14 mouse cellular contexts compared by ENCODE assay signal in the genomic region with DNA sequence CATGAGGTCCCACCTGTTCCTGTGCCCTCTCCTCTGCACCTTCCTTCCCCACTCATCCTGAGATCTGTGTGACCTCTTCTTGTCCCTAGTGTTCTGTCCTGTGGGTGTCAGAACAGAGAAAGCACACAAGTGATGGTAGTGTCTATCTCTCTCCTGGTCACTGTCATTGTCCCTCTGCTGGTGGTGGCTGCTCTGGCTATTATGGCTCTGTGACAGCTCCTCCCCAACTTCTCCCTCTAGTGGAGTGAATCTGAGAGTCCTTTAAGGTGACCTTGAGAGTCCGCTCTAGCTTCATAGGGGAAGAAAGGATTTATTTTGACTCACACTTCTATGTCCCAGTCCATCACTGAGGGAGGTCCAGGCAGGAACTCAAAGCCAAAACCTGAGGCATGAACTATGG.
DNase-seq lines count a peak whose midpoint lies in the region; ATAC-seq and TF ChIP-seq lines count a peak whose summit lies in the region.
"Had no signal": no experiment of that assay in that cellular context is flagged by ENCODE, and none has a peak within 500 bp of the region (broad histone marks: within the 10 kb centered on the region; RNA-seq: fewer than 3 reads in every experiment).

No protein-coding gene starts in this region.

- peak overlapping the region; percentile 45; the same call in 1 of the 2 replicates for H3K27ac ChIP-seq in hindbrain, embryonic 10.5 days
- H3K27ac ChIP-seq in hindbrain, embryonic 12.5 days: no peak overlapping the region
- no peak overlapping the region for H3K27ac ChIP-seq in lung, postnatal 0 days (ENCODE audit: low read length)
- no peak overlapping the region for H3K27ac ChIP-seq in stomach, embryonic 16.5 days (ENCODE audit: low read length)

- WGBS in hindbrain, embryonic 10.5 days: 95% methylated on average over 1 of the region's 1 CpGs
- 92% methylated on average over 1 of the region's 1 CpGs for WGBS in hindbrain, embryonic 12.5 days
- WGBS in lung, postnatal 0 days: 69% methylated on average over 1 of the region's 1 CpGs
- 94% methylated on average over 1 of the region's 1 CpGs for WGBS in stomach, embryonic 16.5 days

- DNase-seq in hindbrain, embryonic 10.5 days (ENCODE audit: low spot score): no peak
- no peak for DNase-seq in lung, postnatal 0 days (ENCODE audit: low spot score)
- DNase-seq in lung, postnatal 25 days (ENCODE audit: low spot score): no peak
- peak; percentile 17 for DNase-seq in R1 (ENCODE audit: low read depth, low spot score)
- DNase-seq in layer of hippocampus, adult 8-10 months (ENCODE audit: low spot score in 2 of 2): no peak
- DNase-seq: cerebellum, adult 9-10 months; gastrocnemius, postnatal 25 days; heart, postnatal 14 days; right cerebral cortex, postnatal 4 days had no signal

- H3K4me3 ChIP-seq in hindbrain, embryonic 10.5 days: no peak overlapping the region
- H3K4me3 ChIP-seq in hindbrain, embryonic 12.5 days: no peak overlapping the region
- H3K4me3 ChIP-seq in lung, postnatal 0 days (ENCODE audit: low read depth, low read length): no peak overlapping the region
- no peak overlapping the region for H3K4me3 ChIP-seq in stomach, embryonic 16.5 days (replicated peaks; ENCODE audit: low read length)

- no peak overlapping the region for H3K9ac ChIP-seq in hindbrain, embryonic 12.5 days
- no peak overlapping the region for H3K9ac ChIP-seq in lung, postnatal 0 days (replicated peaks; ENCODE audit: low read depth)
- H3K9ac ChIP-seq in stomach, embryonic 16.5 days (ENCODE audit: low read length): no peak overlapping the region

- no peak overlapping the region for H3K4me2 ChIP-seq in hindbrain, embryonic 12.5 days (replicated peaks)
- no peak overlapping the region for H3K4me2 ChIP-seq in lung, postnatal 0 days (replicated peaks; ENCODE audit: low read depth, low read length)
- H3K4me2 ChIP-seq in stomach, embryonic 16.5 days (ENCODE audit: low read depth, low read length): no peak overlapping the region

- H3K27me3 ChIP-seq in hindbrain, embryonic 10.5 days (ENCODE audit: insufficient read depth, poor library complexity, severe bottlenecking): no peaks in the 10 kb centered on the region
- no peaks in the 10 kb centered on the region for H3K27me3 ChIP-seq in hindbrain, embryonic 12.5 days
- H3K27me3 ChIP-seq in lung, postnatal 0 days (replicated peaks; ENCODE audit: insufficient read depth, low read length): no peaks in the 10 kb centered on the region
- H3K27me3 ChIP-seq in stomach, embryonic 16.5 days (ENCODE audit: control insufficient read depth, insufficient read depth, low read length): no peaks in the 10 kb centered on the region

- TF ChIP-seq EP300 in lung, postnatal 0 days (IDR thresholded peaks at IDR 0.05): no peak

- peak; percentile 62 for TF ChIP-seq CTCF in lung, postnatal 0 days (IDR thresholded peaks at IDR 0.05)

- H3K9me3 ChIP-seq in hindbrain, embryonic 10.5 days: no peaks in the 10 kb centered on the region
- no peaks in the 10 kb centered on the region for H3K9me3 ChIP-seq in hindbrain, embryonic 12.5 days (replicated peaks)
- H3K9me3 ChIP-seq in lung, postnatal 0 days (ENCODE audit: low read length): no peaks in the 10 kb centered on the region
- H3K9me3 ChIP-seq in stomach, embryonic 16.5 days (replicated peaks; ENCODE audit: control insufficient read depth, low read length): no peaks in the 10 kb centered on the region

- no peak for ATAC-seq in hindbrain, embryonic 12.5 days (ENCODE audit: low FRiP score)
- no peak for ATAC-seq in lung, postnatal 0 days
- peak; percentile 29; the same call in 1 of the 2 replicates for ATAC-seq in stomach, embryonic 16.5 days (ENCODE audit: insufficient read depth, low FRiP score)
- ATAC-seq in granulocyte monocyte progenitor cell, adult 5-6 weeks (replicated peaks; ENCODE audit: poor library complexity, severe bottlenecking): no peak
- ATAC-seq: forebrain, embryonic 14.5 days; intestine, embryonic 16.5 days had no signal

- no peaks in the 10 kb centered on the region for H3K36me3 ChIP-seq in hindbrain, embryonic 10.5 days
- no peaks in the 10 kb centered on the region for H3K36me3 ChIP-seq in hindbrain, embryonic 12.5 days
- H3K36me3 ChIP-seq in lung, postnatal 0 days (ENCODE audit: insufficient read depth, low read length): no peaks in the 10 kb centered on the region
- no peaks in the 10 kb centered on the region for H3K36me3 ChIP-seq in stomach, embryonic 16.5 days (ENCODE audit: control insufficient read depth, insufficient read depth, low read length)

- peaks cover 44% of the 10 kb centered on the region for H3K4me1 ChIP-seq in hindbrain, embryonic 10.5 days (replicated peaks)
- H3K4me1 ChIP-seq in hindbrain, embryonic 12.5 days: peaks cover 30% of the 10 kb centered on the region
- H3K4me1 ChIP-seq in lung, postnatal 0 days (ENCODE audit: insufficient read depth, low read depth, low read length): peaks cover 4% of the 10 kb centered on the region; the same call in 1 of the 2 replicates
- peaks cover 5% of the 10 kb centered on the region; the same call in 1 of the 2 replicates for H3K4me1 ChIP-seq in stomach, embryonic 16.5 days (ENCODE audit: control insufficient read depth, insufficient read depth, low read length)
